In the genomic region with DNA sequence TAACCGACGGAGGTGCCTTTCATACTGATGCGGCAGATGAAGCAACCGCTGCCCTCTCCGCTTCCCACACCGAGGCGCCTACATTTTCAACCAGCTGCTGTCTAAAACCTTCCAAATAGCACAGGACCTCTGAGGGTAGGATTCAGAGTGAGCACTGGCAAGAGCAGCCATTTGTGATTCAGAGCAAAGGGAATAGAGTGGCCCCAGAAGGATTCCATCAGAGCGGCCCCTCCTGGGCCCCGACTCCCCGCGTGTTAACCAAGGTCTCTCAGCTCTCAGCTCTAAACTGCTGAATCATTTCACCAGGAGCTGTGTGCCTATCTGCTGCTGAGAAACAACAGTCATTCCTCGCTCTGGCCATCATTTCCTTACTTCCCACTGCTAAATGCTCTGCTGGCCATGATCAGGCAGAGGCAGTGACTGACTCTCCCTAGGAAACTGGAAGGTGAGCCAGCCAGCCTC, we compare ENCODE assay signal across 8 mouse cellular contexts.
DNase-seq lines count a peak whose midpoint lies in the region; ATAC-seq and TF ChIP-seq lines count a peak whose summit lies in the region.

No protein-coding gene starts in this region.

- H3K4me1 ChIP-seq in cerebellum, adult 2 months (ENCODE audit: control insufficient read depth, insufficient read depth, low read length), result peaks cover 3% of the 10 kb centered on the region; the same call in 1 of the 2 replicates
- H3K4me1 ChIP-seq in forebrain, embryonic 12.5 days, result peaks cover 21% of the 10 kb centered on the region
- no peaks in the 10 kb centered on the region for H3K4me1 ChIP-seq in hindbrain, embryonic 11.5 days (replicated peaks; ENCODE audit: control insufficient read depth, insufficient read depth, low read length)
- H3K4me1 ChIP-seq in megakaryocyte, embryonic 14.5 days, result peaks cover 28% of the 10 kb centered on the region

- DNase-seq in cerebellum, adult 2 months, result peak; percentile 12 to 23
- no peak for DNase-seq in cerebellum, adult 8-10 months
- DNase-seq in ZHBTc4 (ENCODE audit: low read depth, low spot score), result peak; percentile 11
- DNase-seq in hindbrain, embryonic 11.5 days (ENCODE audit: low spot score), result peak; percentile 33
- no peak for DNase-seq in kidney, adult 8-10 months
- no peak for DNase-seq in cerebellum, adult 18-20 months

- H3K27me3 ChIP-seq in cerebellum, adult 2 months (ENCODE audit: control insufficient read depth, insufficient read depth, low read length), result no peaks in the 10 kb centered on the region
- no peaks in the 10 kb centered on the region for H3K27me3 ChIP-seq in forebrain, embryonic 12.5 days
- H3K27me3 ChIP-seq in hindbrain, embryonic 11.5 days (ENCODE audit: control insufficient read depth, insufficient read depth, low read length), result no peaks in the 10 kb centered on the region
- no peaks in the 10 kb centered on the region for H3K27me3 ChIP-seq in megakaryocyte, embryonic 14.5 days (replicated peaks)

- TF ChIP-seq CTCF in cerebellum, adult 2 months (IDR thresholded peaks at IDR 0.05; ENCODE audit: borderline replicate concordance, insufficient read depth, low read depth, low read length), result no peak

- TF ChIP-seq POLR2A in cerebellum, adult 2 months (IDR thresholded peaks at IDR 0.05; ENCODE audit: borderline replicate concordance, insufficient read depth, low read length), result no peak

- peak overlapping the region; percentile 39 for H3K4me2 ChIP-seq in forebrain, embryonic 12.5 days
- H3K4me2 ChIP-seq in hindbrain, embryonic 11.5 days (replicated peaks; ENCODE audit: low read depth, low read length), result 0 out of 2 replicates have a peak overlapping the region, but pooled peaks have one; percentile 7

- no peaks in the 10 kb centered on the region for H3K36me3 ChIP-seq in forebrain, embryonic 12.5 days (replicated peaks)
- no peaks in the 10 kb centered on the region for H3K36me3 ChIP-seq in hindbrain, embryonic 11.5 days (ENCODE audit: control insufficient read depth, insufficient read depth, low read length)
- H3K36me3 ChIP-seq in megakaryocyte, embryonic 14.5 days (replicated peaks; ENCODE audit: low read length), result peaks cover 2% of the 10 kb centered on the region

- H3K27ac ChIP-seq in cerebellum, adult 2 months (ENCODE audit: insufficient read depth, low read length), result no peak overlapping the region
- peak overlapping the region; percentile 70 for H3K27ac ChIP-seq in forebrain, embryonic 12.5 days
- 0 out of 2 replicates have a peak overlapping the region, but pooled peaks have one; percentile 65 for H3K27ac ChIP-seq in hindbrain, embryonic 11.5 days (ENCODE audit: low read depth, low read length)

- 45% methylated on average over 12 of the region's 12 CpGs for WGBS in cerebellum, adult 2 months
- WGBS in forebrain, embryonic 12.5 days, result 12% methylated on average over 12 of the region's 12 CpGs
- 17% methylated on average over 12 of the region's 12 CpGs for WGBS in hindbrain, embryonic 11.5 days

- peak; percentile 20; the same call in 1 of the 2 replicates for ATAC-seq in forebrain, embryonic 12.5 days (ENCODE audit: low FRiP score)
- ATAC-seq in hindbrain, embryonic 11.5 days (ENCODE audit: low FRiP score), result no peak

- H3K9me3 ChIP-seq in forebrain, embryonic 12.5 days, result no peaks in the 10 kb centered on the region
- no peaks in the 10 kb centered on the region for H3K9me3 ChIP-seq in hindbrain, embryonic 11.5 days (ENCODE audit: control insufficient read depth, low read length)
- H3K9me3 ChIP-seq in megakaryocyte, embryonic 14.5 days, result peaks cover 8% of the 10 kb centered on the region

- H3K9ac ChIP-seq in forebrain, embryonic 12.5 days, result 0 out of 2 replicates have a peak overlapping the region, but pooled peaks have one; percentile 21
- peak overlapping the region; percentile 40; the same call in 1 of the 2 replicates for H3K9ac ChIP-seq in hindbrain, embryonic 11.5 days (ENCODE audit: low read depth, low read length)

- no peak overlapping the region for H3K4me3 ChIP-seq in cerebellum, adult 2 months (replicated peaks; ENCODE audit: insufficient read depth, low read depth, low read length)
- H3K4me3 ChIP-seq in forebrain, embryonic 12.5 days (replicated peaks), result no peak overlapping the region
- no peak overlapping the region for H3K4me3 ChIP-seq in hindbrain, embryonic 11.5 days (ENCODE audit: low read depth, low read length)
- peak overlapping the region; percentile 54 for H3K4me3 ChIP-seq in megakaryocyte, embryonic 14.5 days (replicated peaks)

Comparison
In these comparisons a context has a peak if more than half of its experiments do, and no peak if none do; other contexts are left out.
1. DNase-seq: peak in cerebellum, adult 2 months (2 of 2), ZHBTc4 (single experiment) and hindbrain, embryonic 11.5 days (single experiment); none in cerebellum, adult 8-10 months (single experiment), kidney, adult 8-10 months (0 of 2) and cerebellum, adult 18-20 months (0 of 2).